Mouse (Mus musculus) forebrain, embryonic 11.5 days (tissue): ENCODE measurements around the gene Stfa3. TPM values are rescaled to one million over a fixed set of nuclear protein-coding genes. Genes with fewer than 3 reads are reported as not detected.

Experiments used
- polyA plus RNA-seq: library from polyadenylated mRNA; unstranded; fragments of >200 nt; fragmentation: Nextera tagmentation; extraction: Ambion mirVana; gene quantifications from 2 replicates; pipeline ENCODE4 v1.2.1, GENCODE M21; 2014

Stfa3 gene
- polyA plus RNA-seq, 1 experiment from 2014 or later: not detected

Other genes with a start within 250 kb of the Stfa3 start
- gene Gm5416, start 245.0 kb downstream of the Stfa3 start, polyA plus RNA-seq: not detected in 2 replicates
- gene 2010005H15Rik, start 233.9 kb downstream of the Stfa3 start, polyA plus RNA-seq: not detected in 2 replicates
- 1.9 TPM in 1 of 2 replicates, not detected in the other for gene Stfa1, start 178.4 kb downstream of the Stfa3 start, polyA plus RNA-seq
- gene BC117090, start 121.1 kb downstream of the Stfa3 start, polyA plus RNA-seq: not detected in 2 replicates
- gene BC100530, start 87.6 kb downstream of the Stfa3 start, polyA plus RNA-seq: 1.3 and 1.7 TPM in 2 replicates
- not detected in 2 replicates for gene Stfa2, start 46.9 kb downstream of the Stfa3 start, polyA plus RNA-seq
- gene Casr, start 106.7 kb upstream of the Stfa3 start, polyA plus RNA-seq: 0.13 TPM in 1 of 2 replicates, not detected in the other
- gene Cd86, start 210.7 kb upstream of the Stfa3 start, polyA plus RNA-seq: 1.4 and 1.7 TPM in 2 replicates
- gene Ildr1, start 238.6 kb upstream of the Stfa3 start, polyA plus RNA-seq: 0.19 and 0.20 TPM in 2 replicates